Mouse (Mus musculus) stomach, embryonic 14.5 days (tissue): ENCODE measurements around the gene Egfl8. TPM values are rescaled to one million over a fixed set of nuclear protein-coding genes. Genes with fewer than 3 reads are reported as not detected.

Experiments used
- ATAC-seq: fragments of 200-750 bp; cut with Nextera tagmentation; 2 replicates; pipeline ENCODE4 v1.8.0; 2017; ENCODE audit warnings: low read depth, moderate TSS enrichment; ENCODE audit not compliant: insufficient number of reproducible peaks, insufficient read depth, low FRiP score
- H3K27ac ChIP-seq: fragments of 300-500 bp; sonication (generic); 2 replicates; pipeline ENCODE4 v1.5.1; 2014; ENCODE audit warnings: mild to moderate bottlenecking, low read length, moderate library complexity, mixed read lengths
- H3K27me3 ChIP-seq: fragments of 300-500 bp; sonication (generic); 2 replicates; pipeline ENCODE4 v1.6.1; 2014; ENCODE audit warnings: low read length, control low read depth, mixed read lengths; ENCODE audit not compliant: control insufficient read depth, insufficient read depth
- H3K36me3 ChIP-seq: fragments of 300-500 bp; sonication (generic); 2 replicates; pipeline ENCODE4 v1.6.1; 2014; ENCODE audit warnings: mild to moderate bottlenecking, control low read depth, low read length, moderate library complexity, mixed read lengths; ENCODE audit not compliant: control insufficient read depth, insufficient read depth
- H3K4me1 ChIP-seq: fragments of 300-500 bp; sonication (generic); 2 replicates; pipeline ENCODE4 v1.6.1; 2014; ENCODE audit warnings: low read length, control low read depth, mixed read lengths; ENCODE audit not compliant: control insufficient read depth, insufficient read depth
- H3K4me2 ChIP-seq: fragments of 300-500 bp; sonication (generic); replicated peaks from 2 replicates; pipeline ENCODE4 v1.6.1; 2014; ENCODE audit warnings: low read depth, low read length, control low read depth
- H3K4me3 ChIP-seq: fragments of 300-500 bp; sonication (generic); 2 replicates; pipeline ENCODE4 v1.5.1; 2014; ENCODE audit warnings: low read depth, low read length, control low read depth
- H3K9ac ChIP-seq: fragments of 300-500 bp; sonication (generic); replicated peaks from 2 replicates; pipeline ENCODE4 v1.6.1; 2014; ENCODE audit warnings: low read depth, mild to moderate bottlenecking, control low read depth, low read length, moderate library complexity, mixed read lengths
- H3K9me3 ChIP-seq: fragments of 300-500 bp; sonication (generic); 2 replicates; pipeline ENCODE4 v1.6.1; 2016; ENCODE audit warnings: low read depth, low read length, control low read depth; ENCODE audit not compliant: control insufficient read depth
- WGBS: fragments of 180-500 bp; shearing (Covaris S2); extraction: QIAGEN DNeasy Blood & Tissue Kit; methylation state at CpG from one replicate; pipeline ENCODE4 v1.1.7; 2014; 5-methylcytosine and 5-hydroxymethylcytosine counted together
- polyA plus RNA-seq: library from polyadenylated mRNA; unstranded; fragments of >200 nt; fragmentation: Nextera tagmentation; extraction: Ambion mirVana; gene quantifications from 2 replicates; pipeline ENCODE4 v1.2.1, GENCODE M21; 2014

The Egfl8 gene
- polyA plus RNA-seq = 3.8 and 4.2 TPM in 2 replicates

GRCm38 (mm10) chr17:34615871-34616270 lies at the start of gene Egfl8:
Gene Egfl8, minus strand, starts transcription at chr17:34615971.
- no peak within 1 kb of the TSS for H3K9ac ChIP-seq
- no peaks in the 10 kb centered on the region for H3K9me3 ChIP-seq
- ATAC-seq = no peak
- 0 out of 2 replicates have a peak within 1 kb of the TSS, but pooled peaks have one; percentile 10 for H3K27ac ChIP-seq
- 75% methylated on average over 6 of the region's 6 CpGs for WGBS
- H3K36me3 ChIP-seq = peaks cover 55% of the 10 kb centered on the region
- no peak within 1 kb of the TSS for H3K4me2 ChIP-seq
- H3K4me3 ChIP-seq = no peak within 1 kb of the TSS
- H3K27me3 ChIP-seq = no peaks in the 10 kb centered on the region
- H3K4me1 ChIP-seq = no peaks in the 10 kb centered on the region

GRCm38 (mm10) chr17:34664472-34664871 lies 48.7 kb upstream of the Egfl8 start:
- Histone ChIP-seq H3K9me3 (no peaks in the 10 kb centered on the region), H3K4me3 (no peak overlapping the region), H3K9ac (no peak overlapping the region), H3K4me1 (peaks cover 14% of the 10 kb centered on the region; the same call in 1 of the 2 replicates), H3K27ac (no peak overlapping the region), H3K4me2 (no peak overlapping the region), H3K27me3 (0 out of 2 replicates have a peak, but pooled peaks cover 2% of the 10 kb centered on the region), H3K36me3 (no peaks in the 10 kb centered on the region)
- 65% methylated on average over 7 of the region's 7 CpGs for WGBS
- no peak for ATAC-seq

GRCm38 (mm10) chr17:34663558-34663957 lies 47.8 kb upstream of the Egfl8 start:
- WGBS = 50% methylated on average over 1 of the region's 1 CpGs
- H3K9me3 ChIP-seq = no peaks in the 10 kb centered on the region
- no peaks in the 10 kb centered on the region for H3K36me3 ChIP-seq
- no peak for ATAC-seq
- no peak overlapping the region for H3K4me3 ChIP-seq
- peaks cover 14% of the 10 kb centered on the region; the same call in 1 of the 2 replicates for H3K4me1 ChIP-seq
- H3K4me2 ChIP-seq = no peak overlapping the region
- H3K27ac ChIP-seq = no peak overlapping the region
- 0 out of 2 replicates have a peak, but pooled peaks cover 2% of the 10 kb centered on the region for H3K27me3 ChIP-seq
- H3K9ac ChIP-seq = no peak overlapping the region

GRCm38 (mm10) chr17:34662978-34663377 lies 47.2 kb upstream of the Egfl8 start:
- ATAC-seq = no peak
- H3K9ac ChIP-seq = no peak overlapping the region
- 75% methylated on average over 8 of the region's 8 CpGs for WGBS
- H3K9me3 ChIP-seq = no peaks in the 10 kb centered on the region
- H3K27ac ChIP-seq = no peak overlapping the region
- 0 out of 2 replicates have a peak, but pooled peaks cover 2% of the 10 kb centered on the region for H3K27me3 ChIP-seq
- H3K4me2 ChIP-seq = no peak overlapping the region
- peaks cover 14% of the 10 kb centered on the region; the same call in 1 of the 2 replicates for H3K4me1 ChIP-seq
- H3K36me3 ChIP-seq = no peaks in the 10 kb centered on the region
- no peak overlapping the region for H3K4me3 ChIP-seq

- Histone ChIP-seq H3K9ac (no peak overlapping the region), H3K9me3 (no peaks in the 10 kb centered on the region), H3K27ac (no peak overlapping the region), H3K36me3 (no peaks in the 10 kb centered on the region), H3K4me2 (no peak overlapping the region), H3K4me3 (no peak overlapping the region), H3K27me3 (0 out of 2 replicates have a peak, but pooled peaks cover 2% of the 10 kb centered on the region), H3K4me1 (peaks cover 14% of the 10 kb centered on the region; the same call in 1 of the 2 replicates)
- 78% methylated on average over 1 of the region's 1 CpGs for WGBS
- ATAC-seq = no peak
Observed at GRCm38 (mm10) chr17:34662468-34662867, 46.7 kb upstream of the Egfl8 start.

- peak; percentile 21; the same call in 1 of the 2 replicates for ATAC-seq
- Histone ChIP-seq H3K4me1 (peaks cover 19% of the 10 kb centered on the region), H3K27me3 (0 out of 2 replicates have a peak, but pooled peaks cover 2% of the 10 kb centered on the region), H3K36me3 (no peaks in the 10 kb centered on the region), H3K27ac (0 out of 2 replicates have a peak overlapping the region, but pooled peaks have one; percentile 10), H3K4me2 (peak overlapping the region; percentile 31), H3K9ac (no peak overlapping the region), H3K9me3 (no peaks in the 10 kb centered on the region), H3K4me3 (no peak overlapping the region)
- WGBS = 5% methylated on average over 19 of the region's 19 CpGs
Observed at GRCm38 (mm10) chr17:34661121-34661591, 45.4 kb upstream of the Egfl8 start.

- Histone ChIP-seq H3K9ac (no peak overlapping the region), H3K9me3 (no peaks in the 10 kb centered on the region), H3K27ac (0 out of 2 replicates have a peak overlapping the region, but pooled peaks have one; percentile 10), H3K4me3 (no peak overlapping the region), H3K36me3 (no peaks in the 10 kb centered on the region), H3K4me1 (peaks cover 27% of the 10 kb centered on the region), H3K27me3 (0 out of 2 replicates have a peak, but pooled peaks cover 2% of the 10 kb centered on the region), H3K4me2 (no peak overlapping the region)
- 29% methylated on average over 10 of the region's 11 CpGs for WGBS
- no peak for ATAC-seq
Observed at GRCm38 (mm10) chr17:34660259-34660820, 44.6 kb upstream of the Egfl8 start.

- no peak overlapping the region for H3K9ac ChIP-seq
- no peaks in the 10 kb centered on the region for H3K9me3 ChIP-seq
- H3K36me3 ChIP-seq = no peaks in the 10 kb centered on the region
- H3K4me2 ChIP-seq = no peak overlapping the region
- peaks cover 31% of the 10 kb centered on the region for H3K4me1 ChIP-seq
- H3K27me3 ChIP-seq = 0 out of 2 replicates have a peak, but pooled peaks cover 2% of the 10 kb centered on the region
- H3K27ac ChIP-seq = no peak overlapping the region
- no peak overlapping the region for H3K4me3 ChIP-seq
- WGBS = 63% methylated on average over 3 of the region's 3 CpGs
- ATAC-seq = no peak
Observed at GRCm38 (mm10) chr17:34659897-34660214, 44.1 kb upstream of the Egfl8 start.
